Mouse (Mus musculus) hindbrain, embryonic 14.5 days (tissue): Measurements from ENCODE around the gene Sugp2. TPM values are rescaled to one million over a fixed set of nuclear protein-coding genes. Genes with fewer than 3 reads are reported as not detected.
A peak's percentile ranks its signal among the peaks of the same experiment; 100 is the strongest.

Source experiments
- ATAC-seq: fragments of 200-750 bp; cut with Nextera tagmentation; 2 replicates; pipeline ENCODE4 v1.8.0; 2017; ENCODE audit warnings: moderate number of reproducible peaks, mild to moderate bottlenecking, moderate TSS enrichment, moderate library complexity; ENCODE audit not compliant: low FRiP score
- DNase-seq: peaks from one replicate; pipeline ENCODE4 v3.0.0-alpha.2; 2015; ENCODE audit warnings: low spot score
- H3K27ac ChIP-seq: fragments of 300-500 bp; sonication (generic); 2 replicates; pipeline ENCODE4 v1.5.1; 2014; ENCODE audit warnings: mild to moderate bottlenecking, moderate library complexity
- H3K27me3 ChIP-seq: fragments of 300-500 bp; sonication (generic); 2 replicates; pipeline ENCODE4 v1.6.1; 2014; ENCODE audit warnings: mild to moderate bottlenecking, low read length, mixed read lengths; ENCODE audit not compliant: control insufficient read depth, insufficient read depth
- H3K36me3 ChIP-seq: fragments of 300-500 bp; sonication (generic); replicated peaks from 2 replicates; pipeline ENCODE4 v1.6.1; 2014; ENCODE audit not compliant: control insufficient read depth, insufficient read depth
- H3K4me1 ChIP-seq: fragments of 300-500 bp; sonication (generic); replicated peaks from 2 replicates; pipeline ENCODE4 v1.6.1; 2014; ENCODE audit warnings: antibody characterized with exemption, low read length, mixed read lengths; ENCODE audit not compliant: control insufficient read depth, insufficient read depth
- H3K4me2 ChIP-seq: fragments of 300-500 bp; sonication (generic); replicated peaks from 2 replicates; pipeline ENCODE4 v1.6.1; 2014; ENCODE audit warnings: mild to moderate bottlenecking, moderate library complexity
- H3K4me3 ChIP-seq: fragments of 300-500 bp; sonication (generic); replicated peaks from 2 replicates; pipeline ENCODE4 v1.5.1; 2014; ENCODE audit warnings: mild to moderate bottlenecking, low read length
- H3K9ac ChIP-seq: fragments of 300-500 bp; sonication (generic); 2 replicates; pipeline ENCODE4 v1.6.1; 2014
- H3K9me3 ChIP-seq: fragments of 300-500 bp; sonication (generic); 2 replicates; pipeline ENCODE4 v1.6.1; 2016; ENCODE audit warnings: low read length; ENCODE audit not compliant: control insufficient read depth
- WGBS: fragments of 180-500 bp; shearing (Covaris S2); extraction: QIAGEN DNeasy Blood & Tissue Kit; methylation state at CpG from one replicate; pipeline ENCODE4 v1.1.7; 2014; 5-methylcytosine and 5-hydroxymethylcytosine counted together
- polyA plus RNA-seq: library from polyadenylated mRNA; unstranded; fragments of >200 nt; fragmentation: Nextera tagmentation; extraction: Ambion mirVana; gene quantifications from 2 replicates; pipeline ENCODE4 v1.2.1, GENCODE M21; 2014

The Sugp2 gene
- polyA plus RNA-seq, 1 experiment from 2014 or later, result 78.8 TPM

DNA sequence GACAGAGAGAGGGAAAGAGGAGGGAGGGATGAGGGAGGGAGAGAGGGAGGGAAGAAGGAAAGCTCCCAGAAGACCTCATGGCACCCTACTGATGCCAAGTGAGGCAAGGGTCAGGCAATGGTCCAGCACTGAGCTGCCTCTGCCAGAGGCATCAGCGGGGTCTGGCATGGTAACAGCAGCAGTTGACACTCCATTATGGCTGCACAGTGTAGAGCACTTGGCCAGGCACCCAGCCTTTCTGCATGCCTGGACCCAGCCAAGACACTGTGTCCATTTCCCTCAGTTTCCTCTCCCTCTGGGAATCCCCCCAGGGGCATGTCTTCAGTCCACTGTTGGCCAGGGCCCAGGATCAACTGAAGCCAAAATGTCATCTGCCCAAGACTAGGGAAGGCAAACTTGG, 17.5 kb upstream of the Sugp2 start:
- Histone ChIP-seq H3K27me3 (no peaks in the 10 kb centered on the region), H3K4me2 (no peak overlapping the region), H3K9ac (no peak overlapping the region), H3K36me3 (peaks cover 6% of the 10 kb centered on the region; the same call in 1 of the 2 replicates), H3K4me3 (no peak overlapping the region), H3K27ac (no peak overlapping the region), H3K4me1 (peaks cover 6% of the 10 kb centered on the region; the same call in 1 of the 2 replicates), H3K9me3 (no peaks in the 10 kb centered on the region)
- ATAC-seq (no peak), DNase-seq (no peak)
- 70% methylated on average over 1 of the region's 1 CpGs for WGBS

DNA sequence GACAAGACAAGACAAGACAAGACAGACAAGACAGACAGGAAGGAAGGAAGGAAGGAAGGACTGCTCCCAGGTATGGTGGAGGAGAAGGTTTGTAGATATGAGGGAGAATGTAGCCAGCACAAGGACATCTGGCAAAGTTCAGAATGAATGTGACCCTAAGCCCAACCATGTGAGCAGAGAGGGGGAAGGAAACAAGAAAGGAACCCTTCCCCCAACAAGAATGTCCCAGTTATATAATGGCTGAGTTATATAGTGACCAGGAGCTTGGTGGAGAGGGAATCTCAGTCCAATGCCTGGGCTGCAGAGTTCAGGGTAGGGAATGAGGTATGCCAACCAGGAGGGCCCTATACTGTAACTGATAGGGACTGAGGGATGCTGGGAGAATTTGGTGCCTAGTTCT, 16.6 kb upstream of the Sugp2 start:
- Histone ChIP-seq H3K27me3 (no peaks in the 10 kb centered on the region), H3K27ac (no peak overlapping the region), H3K36me3 (peaks cover 15% of the 10 kb centered on the region), H3K4me2 (no peak overlapping the region), H3K9ac (no peak overlapping the region), H3K4me3 (no peak overlapping the region), H3K9me3 (no peaks in the 10 kb centered on the region), H3K4me1 (0 out of 2 replicates have a peak, but pooled peaks cover 4% of the 10 kb centered on the region)
- DNase-seq, result no peak
- no peak for ATAC-seq

DNA sequence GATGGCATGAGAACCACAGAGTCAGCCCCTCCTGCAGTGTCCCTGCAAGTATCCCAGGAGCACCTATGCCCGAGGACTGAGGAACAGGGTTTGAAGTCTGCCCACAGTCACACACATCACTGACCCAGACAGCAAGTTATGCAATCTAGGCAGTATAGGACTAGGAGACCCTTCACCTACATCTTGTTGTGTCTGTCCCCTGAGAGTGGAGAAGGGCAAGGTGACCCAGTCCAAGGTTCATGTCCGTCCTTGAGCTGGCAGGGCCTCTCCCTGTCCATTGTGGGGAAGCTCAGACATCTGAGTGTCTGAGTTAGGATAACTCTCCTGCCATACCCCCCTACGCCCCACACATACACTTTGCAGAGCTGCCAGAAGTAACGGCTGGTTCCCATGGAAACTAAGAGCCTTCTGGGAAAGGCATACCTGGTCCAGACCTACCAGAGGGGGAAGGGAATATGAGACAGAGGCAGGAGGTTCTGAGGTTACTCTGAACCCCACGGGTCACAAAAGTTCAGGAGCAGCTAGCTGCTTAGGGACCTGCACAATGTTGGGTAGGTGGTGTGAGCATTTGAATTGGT, 14.8 kb upstream of the Sugp2 start:
- ATAC-seq (no peak), DNase-seq (no peak)
- Histone ChIP-seq H3K4me3 (no peak overlapping the region), H3K4me1 (no peaks in the 10 kb centered on the region), H3K9me3 (no peaks in the 10 kb centered on the region), H3K27me3 (no peaks in the 10 kb centered on the region), H3K27ac (no peak overlapping the region), H3K4me2 (no peak overlapping the region), H3K9ac (no peak overlapping the region), H3K36me3 (peaks cover 31% of the 10 kb centered on the region)
- WGBS, result 64% methylated on average over 5 of the region's 5 CpGs

DNA sequence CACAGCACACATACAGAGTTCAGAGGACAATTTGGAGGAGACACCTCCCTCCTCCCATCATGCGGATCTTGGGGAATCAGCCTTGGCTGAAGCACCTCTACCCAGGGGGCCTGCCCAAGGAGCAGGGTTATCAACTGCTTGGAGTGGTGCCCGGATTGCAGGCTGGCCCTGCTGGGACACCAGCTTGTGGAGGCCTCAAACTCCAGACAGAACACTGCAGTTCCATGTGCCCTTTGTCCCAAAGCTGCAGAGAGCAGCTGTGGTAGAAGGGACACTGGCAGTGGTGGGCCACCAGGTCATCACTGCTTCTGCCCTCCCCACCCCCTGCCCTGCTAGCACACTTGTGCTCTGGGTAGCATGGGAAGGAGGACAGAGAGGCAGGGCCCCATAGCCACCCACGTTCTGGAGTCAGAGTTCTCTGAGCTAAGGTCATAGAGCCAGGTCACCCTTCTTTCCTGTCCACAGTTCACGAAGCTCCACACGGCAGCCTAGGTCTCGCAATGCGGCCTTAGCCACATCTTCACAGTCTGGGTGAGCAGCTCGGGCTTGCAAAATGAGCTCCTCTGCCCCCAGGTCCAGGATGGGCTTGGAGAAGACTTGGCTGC, 13.7 kb upstream of the Sugp2 start:
- Histone ChIP-seq H3K36me3 (peaks cover 43% of the 10 kb centered on the region), H3K27ac (no peak overlapping the region), H3K4me1 (no peaks in the 10 kb centered on the region), H3K9me3 (no peaks in the 10 kb centered on the region), H3K9ac (no peak overlapping the region), H3K27me3 (no peaks in the 10 kb centered on the region), H3K4me3 (no peak overlapping the region), H3K4me2 (no peak overlapping the region)
- no peak for DNase-seq
- no peak for ATAC-seq
- WGBS, result 73% methylated on average over 8 of the region's 8 CpGs

DNA sequence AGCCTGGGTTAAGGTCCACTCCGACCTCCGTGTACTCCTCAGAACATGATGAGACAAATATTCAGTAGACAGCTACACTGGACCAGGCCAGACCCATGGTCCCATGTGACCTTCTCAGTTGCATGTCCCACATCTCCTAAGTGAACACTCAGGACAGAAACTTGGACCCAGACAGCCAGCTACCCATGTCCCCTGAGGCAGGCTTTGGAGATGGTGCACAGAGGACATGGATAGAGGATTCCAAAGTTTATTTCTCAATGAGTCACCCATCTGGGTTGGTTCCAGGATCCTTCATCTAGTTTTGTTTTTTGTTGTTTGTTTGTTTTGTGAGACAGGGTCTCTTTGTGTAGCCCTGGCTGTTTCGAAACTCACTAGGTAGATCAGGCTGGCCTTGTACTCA, 13.1 kb upstream of the Sugp2 start:
- no peak overlapping the region for H3K27ac ChIP-seq
- H3K4me1 ChIP-seq, result no peaks in the 10 kb centered on the region
- no peaks in the 10 kb centered on the region for H3K9me3 ChIP-seq
- no peak overlapping the region for H3K4me2 ChIP-seq
- no peak overlapping the region for H3K9ac ChIP-seq
- 95% methylated on average over 3 of the region's 3 CpGs for WGBS
- no peak for DNase-seq
- H3K4me3 ChIP-seq, result no peak overlapping the region
- H3K27me3 ChIP-seq, result no peaks in the 10 kb centered on the region
- no peak for ATAC-seq
- peaks cover 48% of the 10 kb centered on the region for H3K36me3 ChIP-seq

DNA sequence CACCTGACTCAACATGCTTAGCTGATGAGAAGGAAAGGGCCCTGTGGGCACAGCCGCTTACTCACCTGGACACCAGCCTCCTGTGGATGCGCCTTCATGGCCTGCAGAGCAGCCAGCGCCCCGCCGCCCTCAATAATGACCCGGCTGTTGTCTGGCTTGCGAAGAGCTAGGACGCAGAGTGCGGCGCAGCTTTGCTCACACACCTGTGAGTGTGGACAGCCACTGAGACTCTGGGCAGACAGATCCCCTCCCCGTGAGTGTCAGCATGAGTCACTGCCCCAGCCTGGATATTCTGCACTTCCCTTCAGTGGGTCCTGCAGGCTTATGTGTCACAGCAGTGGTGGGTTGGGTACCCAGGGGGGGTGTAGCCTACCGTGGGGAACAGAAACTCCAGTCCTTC, 12.0 kb upstream of the Sugp2 start:
- Histone ChIP-seq H3K4me2 (no peak overlapping the region), H3K4me3 (no peak overlapping the region), H3K27ac (no peak overlapping the region), H3K36me3 (peaks cover 56% of the 10 kb centered on the region), H3K27me3 (no peaks in the 10 kb centered on the region), H3K9me3 (no peaks in the 10 kb centered on the region), H3K4me1 (no peaks in the 10 kb centered on the region), H3K9ac (no peak overlapping the region)
- DNase-seq (no peak), ATAC-seq (no peak)
- 91% methylated on average over 12 of the region's 12 CpGs for WGBS

DNA sequence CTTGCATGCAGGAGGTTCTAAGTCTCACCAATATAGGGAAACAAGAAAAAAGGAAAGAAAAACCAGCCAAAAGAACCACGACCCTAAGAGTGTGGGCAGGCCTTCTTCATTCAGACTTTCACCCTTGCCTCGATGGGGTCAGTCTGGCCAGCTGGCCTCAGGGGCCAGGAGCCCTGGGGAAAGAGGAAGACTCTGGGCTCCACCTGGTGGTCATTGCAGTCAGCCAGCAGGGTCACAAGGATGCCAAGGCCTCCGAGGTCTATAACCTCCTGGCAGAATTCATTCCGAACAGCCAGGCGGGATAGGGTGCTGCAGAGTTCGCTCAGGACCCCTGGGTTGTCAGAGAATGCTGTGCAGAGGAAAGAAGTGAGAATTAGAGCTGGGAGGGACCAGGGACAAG, 10.7 kb upstream of the Sugp2 start:
- Histone ChIP-seq H3K9ac (no peak overlapping the region), H3K4me1 (no peaks in the 10 kb centered on the region), H3K4me2 (no peak overlapping the region), H3K27me3 (no peaks in the 10 kb centered on the region), H3K27ac (no peak overlapping the region), H3K4me3 (no peak overlapping the region), H3K9me3 (no peaks in the 10 kb centered on the region), H3K36me3 (peaks cover 69% of the 10 kb centered on the region)
- DNase-seq, result no peak
- ATAC-seq, result no peak
- WGBS, result 53% methylated on average over 6 of the region's 6 CpGs

DNA sequence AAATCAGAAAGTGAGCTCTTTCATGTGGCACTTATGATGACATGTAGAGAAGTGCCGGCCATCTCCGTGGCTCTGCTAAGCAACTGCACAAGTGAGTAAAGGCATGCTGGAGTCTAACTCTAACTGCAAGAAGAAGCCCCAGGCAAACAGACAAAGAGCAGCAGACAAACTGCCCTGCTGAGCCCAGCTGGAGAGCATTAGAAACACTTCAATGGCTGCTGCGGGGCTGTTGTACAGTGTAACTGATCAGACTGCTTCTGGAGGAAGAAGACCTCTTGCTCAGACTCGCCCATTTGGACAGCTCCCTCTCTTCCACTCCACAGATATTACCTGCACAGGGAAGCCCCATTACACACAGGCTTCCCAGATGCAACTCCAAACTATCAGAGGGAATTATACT, 6.0 kb upstream of the Sugp2 start:
- Histone ChIP-seq H3K4me1 (peaks cover under 1% of the 10 kb centered on the region), H3K9me3 (no peaks in the 10 kb centered on the region), H3K27me3 (no peaks in the 10 kb centered on the region), H3K4me3 (no peak overlapping the region), H3K36me3 (peaks cover 77% of the 10 kb centered on the region), H3K27ac (no peak overlapping the region), H3K4me2 (no peak overlapping the region), H3K9ac (0 out of 2 replicates have a peak overlapping the region, but pooled peaks have one; percentile 3)
- ATAC-seq (no peak), DNase-seq (no peak)
- 20% methylated on average over 4 of the region's 4 CpGs for WGBS

DNA sequence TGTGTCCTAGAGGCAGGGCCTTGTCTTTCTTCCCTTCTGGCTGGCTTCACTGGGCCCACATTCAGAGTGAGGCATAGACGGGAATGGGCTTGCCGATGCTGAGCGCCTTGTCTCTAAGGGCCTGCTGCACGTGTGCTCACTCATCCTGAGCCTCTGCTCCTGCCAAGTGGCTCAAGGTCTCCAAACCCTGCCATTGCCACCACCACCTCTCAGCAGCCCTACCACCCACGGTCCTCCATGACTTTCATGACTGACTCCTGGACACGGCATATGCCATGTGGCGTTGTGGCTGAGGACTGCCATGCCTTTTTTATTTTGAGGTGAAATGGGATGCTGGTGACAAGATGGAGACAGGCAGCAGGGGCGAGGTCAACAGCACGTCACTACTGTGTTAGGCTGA, 3.2 kb upstream of the Sugp2 start:
- Histone ChIP-seq H3K9me3 (no peaks in the 10 kb centered on the region), H3K9ac (no peak overlapping the region), H3K4me2 (no peak overlapping the region), H3K36me3 (peaks cover 50% of the 10 kb centered on the region), H3K4me3 (no peak overlapping the region), H3K27me3 (no peaks in the 10 kb centered on the region), H3K4me1 (peaks cover 13% of the 10 kb centered on the region), H3K27ac (no peak overlapping the region)
- ATAC-seq, result no peak
- no peak for DNase-seq
- WGBS, result 92% methylated on average over 9 of the region's 9 CpGs

DNA sequence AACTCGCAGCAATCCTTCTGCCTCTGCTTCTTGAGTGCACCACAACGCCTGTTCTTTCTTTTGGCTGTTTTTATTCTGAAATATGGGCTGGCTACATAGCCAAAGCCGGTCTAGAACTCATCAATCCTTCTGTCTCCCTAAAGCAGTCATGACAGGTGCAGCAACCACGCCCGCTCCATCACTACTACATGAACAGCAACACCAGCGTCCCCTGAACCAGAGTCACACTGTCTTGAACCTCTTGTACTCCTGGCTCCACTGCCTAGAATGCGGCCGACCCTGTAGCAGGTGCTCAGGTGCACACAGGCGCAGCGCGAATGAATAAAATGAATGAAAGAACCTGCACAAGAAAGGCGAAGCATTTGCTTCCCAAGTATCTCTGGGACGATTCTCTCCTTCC, 420 bp upstream of the Sugp2 start:
- ATAC-seq (peak; percentile 31), DNase-seq (no peak)
- Histone ChIP-seq H3K9me3 (no peaks in the 10 kb centered on the region), H3K36me3 (peaks cover 51% of the 10 kb centered on the region), H3K4me1 (peaks cover 17% of the 10 kb centered on the region), H3K27ac (peak overlapping the region; percentile 90), H3K4me2 (peak overlapping the region; percentile 82), H3K9ac (peak overlapping the region; percentile 85), H3K4me3 (peak overlapping the region; percentile 78), H3K27me3 (no peaks in the 10 kb centered on the region)
- WGBS, result 8% methylated on average over 13 of the region's 13 CpGs
